In genomic region chr2:76672134-76672745, GRCm38 (mm10) we compare ENCODE assay signal across 8 mouse cellular contexts. TPM values are rescaled to one million over a fixed set of nuclear protein-coding genes. Genes with fewer than 3 reads are reported as not detected.
DNase-seq lines count a peak whose midpoint lies in the region; ATAC-seq and TF ChIP-seq lines count a peak whose summit lies in the region.

No protein-coding gene starts in this region.

- no peak for DNase-seq in cerebellum, adult 2 months
- DNase-seq in cerebellum, adult 9-10 months, result no peak
- peak; percentile 45 for DNase-seq in 3T3-L1 (ENCODE audit: low read depth, low spot score)
- no peak for DNase-seq in liver, embryonic 13.5 days
- DNase-seq in thymus, postnatal 36 days, result no peak
- DNase-seq in cerebellum, postnatal 36 days, result no peak
- DNase-seq in adrenal gland, adult 2 months, result no peak

- H3K9ac ChIP-seq in forebrain, embryonic 12.5 days, result peak overlapping the region; percentile 47
- H3K9ac ChIP-seq in liver, embryonic 13.5 days, result peak overlapping the region; percentile 69

- no peak for TF ChIP-seq CTCF in cerebellum, adult 2 months (IDR thresholded peaks at IDR 0.05; ENCODE audit: borderline replicate concordance, insufficient read depth, low read depth, low read length)

- no peak for ATAC-seq in forebrain, embryonic 12.5 days (ENCODE audit: low FRiP score)
- no peak for ATAC-seq in liver, embryonic 13.5 days (ENCODE audit: low read depth)

- peak overlapping the region; percentile 53 for H3K4me3 ChIP-seq in cerebellum, adult 2 months (replicated peaks; ENCODE audit: insufficient read depth, low read depth, low read length)
- peak overlapping the region; percentile 44 for H3K4me3 ChIP-seq in forebrain, embryonic 12.5 days (replicated peaks)
- H3K4me3 ChIP-seq in liver, embryonic 13.5 days (replicated peaks), result peak overlapping the region; percentile 60

- TF ChIP-seq POLR2A in cerebellum, adult 2 months (IDR thresholded peaks at IDR 0.05; ENCODE audit: borderline replicate concordance, insufficient read depth, low read length), result no peak

- 19% methylated on average over 9 of the region's 9 CpGs for WGBS in cerebellum, adult 2 months
- 49% methylated on average over 9 of the region's 9 CpGs for whole genome bisulfite sequencing in forebrain, embryonic 12.5 days
- 16% methylated on average over 9 of the region's 9 CpGs for WGBS in liver, embryonic 13.5 days (ENCODE audit: insufficient replicate concordance)

- H3K9me3 ChIP-seq in forebrain, embryonic 12.5 days, result no peaks in the 10 kb centered on the region
- H3K9me3 ChIP-seq in liver, embryonic 13.5 days (replicated peaks), result no peaks in the 10 kb centered on the region

- peak overlapping the region; percentile 57 for H3K4me2 ChIP-seq in forebrain, embryonic 12.5 days
- H3K4me2 ChIP-seq in liver, embryonic 13.5 days, result peak overlapping the region; percentile 78

- H3K27ac ChIP-seq in cerebellum, adult 2 months (ENCODE audit: insufficient read depth, low read length), result no peak overlapping the region
- H3K27ac ChIP-seq in forebrain, embryonic 12.5 days, result peak overlapping the region; percentile 74
- H3K27ac ChIP-seq in liver, embryonic 13.5 days, result peak overlapping the region; percentile 53; the same call in 1 of the 2 replicates

- no peaks in the 10 kb centered on the region for H3K4me1 ChIP-seq in cerebellum, adult 2 months (ENCODE audit: control insufficient read depth, insufficient read depth, low read length)
- peaks cover 32% of the 10 kb centered on the region for H3K4me1 ChIP-seq in forebrain, embryonic 12.5 days
- peaks cover 42% of the 10 kb centered on the region for H3K4me1 ChIP-seq in liver, embryonic 13.5 days (replicated peaks)

- no peaks in the 10 kb centered on the region for H3K27me3 ChIP-seq in cerebellum, adult 2 months (ENCODE audit: control insufficient read depth, insufficient read depth, low read length)
- no peaks in the 10 kb centered on the region for H3K27me3 ChIP-seq in forebrain, embryonic 12.5 days
- no peaks in the 10 kb centered on the region for H3K27me3 ChIP-seq in liver, embryonic 13.5 days

- H3K36me3 ChIP-seq in forebrain, embryonic 12.5 days (replicated peaks), result no peaks in the 10 kb centered on the region
- no peaks in the 10 kb centered on the region for H3K36me3 ChIP-seq in liver, embryonic 13.5 days

RNA-seq across cellular contexts. Expression of gene Fkbp7, which starts 0.7 kb away (rescaled TPM):
- 8.9 and 9.6 TPM in 2 replicates for polyA plus RNA-seq in cerebellum, adult 2 months (2012; rRNA removed)
- polyA plus RNA-seq in forebrain, embryonic 12.5 days (2016; fragmentation: Nextera tagmentation; extraction: Ambion mirVana), result 13.0 and 16.9 TPM in 2 replicates
- polyA plus RNA-seq in liver, embryonic 13.5 days (2015; fragmentation: Nextera tagmentation; extraction: Ambion mirVana), result 6.4 and 7.1 TPM in 2 replicates
- 10 to 100 TPM; 22.8 to 33.6 TPM for total RNA-seq in adrenal gland, adult 2 months (2021)
- polyA plus RNA-seq in adrenal gland, adult 2 months (2012; rRNA removed), result 0.21 and 0.57 TPM in 2 replicates

RNA-seq across cellular contexts. Expression of gene Plekha3, which starts 2.8 kb away (rescaled TPM):
- 36.8 and 37.8 TPM in 2 replicates for polyA plus RNA-seq in cerebellum, adult 2 months (2012; rRNA removed)
- 11.9 and 14.7 TPM in 2 replicates for polyA plus RNA-seq in forebrain, embryonic 12.5 days (2016; fragmentation: Nextera tagmentation; extraction: Ambion mirVana)
- 3.8 and 4.2 TPM in 2 replicates for polyA plus RNA-seq in liver, embryonic 13.5 days (2015; fragmentation: Nextera tagmentation; extraction: Ambion mirVana)
- 10 to 100 TPM; 45.2 to 57.6 TPM for total RNA-seq in adrenal gland, adult 2 months (2021)
- 15.2 and 16.6 TPM in 2 replicates for polyA plus RNA-seq in adrenal gland, adult 2 months (2012; rRNA removed)

RNA-seq across cellular contexts. Expression of gene Pjvk, which starts 24.0 kb away (rescaled TPM):
- 0.19 and 0.20 TPM in 2 replicates for polyA plus RNA-seq in cerebellum, adult 2 months (2012; rRNA removed)
- 0.91 and 1.3 TPM in 2 replicates for polyA plus RNA-seq in forebrain, embryonic 12.5 days (2016; fragmentation: Nextera tagmentation; extraction: Ambion mirVana)
- not detected in 2 replicates for polyA plus RNA-seq in liver, embryonic 13.5 days (2015; fragmentation: Nextera tagmentation; extraction: Ambion mirVana)
- total RNA-seq in adrenal gland, adult 2 months (2021), result under 1 TPM in 1 of 2 experiments, not detected in 1; 0.24 TPM
- not detected in 2 replicates for polyA plus RNA-seq in adrenal gland, adult 2 months (2012; rRNA removed)

RNA-seq across cellular contexts. Expression of gene Prkra, which starts 24.4 kb away (rescaled TPM):
- 33.1 and 33.3 TPM in 2 replicates for polyA plus RNA-seq in cerebellum, adult 2 months (2012; rRNA removed)
- polyA plus RNA-seq in forebrain, embryonic 12.5 days (2016; fragmentation: Nextera tagmentation; extraction: Ambion mirVana), result 92.2 and 93.9 TPM in 2 replicates
- 9.6 and 11.5 TPM in 2 replicates for polyA plus RNA-seq in liver, embryonic 13.5 days (2015; fragmentation: Nextera tagmentation; extraction: Ambion mirVana)
- 10 to 100 TPM; 21.0 to 25.2 TPM for total RNA-seq in adrenal gland, adult 2 months (2021)
- 19.8 and 21.3 TPM in 2 replicates for polyA plus RNA-seq in adrenal gland, adult 2 months (2012; rRNA removed)
